Mouse (Mus musculus): ENCODE results near the gene Fbxw5.

The Fbxw5 gene

DNA sequence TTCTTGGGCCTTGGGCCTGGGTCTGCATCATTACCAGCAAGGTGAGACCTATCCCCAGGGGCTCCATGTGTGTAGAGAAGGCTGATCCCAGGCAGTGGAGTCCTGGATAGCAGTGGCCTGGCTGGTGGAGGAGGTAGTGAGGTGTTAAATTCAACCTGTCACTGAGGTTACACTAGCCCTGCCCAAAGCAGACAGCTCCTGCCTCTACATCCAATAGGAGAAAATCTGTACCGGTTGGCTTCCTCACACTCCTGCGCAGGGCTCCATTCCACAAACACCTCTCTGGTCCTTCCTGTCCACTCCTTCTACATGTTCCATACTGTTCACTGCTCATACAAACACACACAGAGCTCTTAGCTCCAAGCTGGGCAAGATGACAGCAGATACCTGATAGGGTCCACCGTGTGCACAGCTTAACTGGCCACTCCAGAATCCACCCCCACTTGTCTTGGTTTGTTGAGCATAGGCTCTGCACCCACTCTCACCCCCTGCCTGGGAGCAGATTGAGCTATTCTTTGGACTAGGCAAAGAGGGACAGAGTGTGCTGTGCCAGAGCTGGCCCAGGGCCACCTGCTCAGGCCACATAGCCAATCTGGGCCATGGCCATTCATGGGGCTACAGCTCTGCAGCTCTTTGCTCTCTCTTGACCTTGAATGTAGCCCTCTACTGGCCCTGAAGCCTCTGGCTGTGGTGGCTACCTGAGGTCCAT, 22.4 kb upstream of the Fbxw5 start:
- in situ Hi-C loops (cut with MboI; ENCODE audit: unreplicated experiment in 2 of 2): no loop called here

DNA sequence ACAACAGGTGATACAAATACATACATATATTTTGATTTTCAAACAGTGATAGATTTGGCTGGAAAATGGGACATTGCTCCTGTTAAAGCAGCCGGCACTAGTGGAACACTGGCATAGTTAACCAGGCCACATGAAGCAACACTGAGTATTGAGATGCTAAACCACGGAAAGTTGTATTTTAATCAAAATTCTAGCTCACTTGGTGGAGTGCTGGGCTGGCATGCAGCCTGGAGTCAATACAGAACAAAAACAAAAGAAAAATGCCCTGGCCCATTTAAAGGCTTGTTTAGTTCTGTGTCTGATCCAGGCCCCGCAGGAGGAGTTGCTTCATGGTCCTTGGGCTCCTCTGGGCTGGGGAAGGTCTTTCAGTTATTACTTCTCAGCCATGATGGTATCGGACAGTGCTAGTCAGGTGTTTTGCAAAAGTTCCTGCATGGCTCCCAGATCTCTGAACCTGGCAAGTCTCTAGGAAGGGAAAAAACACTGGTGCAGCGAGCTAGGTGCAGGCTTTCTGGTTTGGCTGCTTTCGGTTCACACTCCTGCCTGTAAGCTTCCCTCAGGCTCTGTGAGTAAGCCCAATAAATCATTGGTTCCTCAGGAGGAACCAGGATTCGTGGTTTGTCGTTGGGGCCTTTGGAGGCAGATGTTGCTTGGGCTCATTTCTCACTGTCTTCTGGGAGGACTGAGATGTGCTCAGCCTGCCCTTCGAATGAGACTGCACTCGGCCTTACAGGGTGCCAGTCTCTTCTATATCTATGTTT, 20.8 kb upstream of the Fbxw5 start:
- in situ Hi-C loops (cut with MboI; ENCODE audit: unreplicated experiment in 2 of 2): loop anchor here (5.0 kb wide), 2 partner anchors 57 to 197 kb away; partner anchors contain the start of gene Fut7 (in 2 of the 2)

DNA sequence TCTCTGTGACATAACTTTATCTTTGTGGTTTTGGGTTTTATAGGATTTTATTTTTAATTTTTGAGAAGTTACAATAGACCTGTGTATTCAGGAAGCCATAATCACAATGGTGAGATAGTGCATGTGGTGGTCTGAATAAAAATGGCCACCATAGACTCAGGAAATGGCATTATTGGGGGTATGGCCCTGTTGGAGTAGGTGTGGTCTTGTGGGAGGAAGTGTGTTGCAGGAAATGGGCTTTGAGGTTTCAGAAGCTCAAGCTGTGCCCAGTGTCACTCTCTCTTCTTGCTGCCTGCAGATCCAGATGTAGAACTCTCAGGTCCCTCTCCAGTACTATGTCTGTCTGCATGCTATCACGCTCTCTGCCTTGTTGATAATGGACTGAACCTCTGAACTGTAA, 20.0 kb upstream of the Fbxw5 start:
- in situ Hi-C loops (cut with MboI; ENCODE audit: unreplicated experiment in 2 of 2): loop anchor here (5.0 kb wide), 2 partner anchors 58 to 198 kb away; partner anchors contain the start of gene Fut7 (in 2 of the 2)

DNA sequence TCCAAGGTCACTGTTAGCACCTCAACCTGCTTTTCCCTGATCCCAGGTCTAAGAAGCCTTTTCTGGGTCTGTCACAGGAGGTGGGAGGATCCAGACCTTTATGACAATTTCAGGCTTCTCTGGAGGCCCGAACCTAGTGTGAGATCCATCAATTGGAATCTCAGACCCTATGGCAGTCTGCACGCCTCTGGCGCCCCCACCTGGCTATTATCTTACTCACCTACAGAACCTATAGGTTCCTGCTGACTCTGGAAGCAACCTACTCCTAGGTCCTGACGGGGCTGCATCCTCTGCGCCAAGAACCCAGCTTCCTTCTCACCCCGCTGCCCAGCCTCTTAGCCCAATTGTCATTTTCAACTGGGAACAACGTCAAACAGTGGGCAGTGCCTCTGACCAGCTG, 17.6 kb upstream of the Fbxw5 start:
- in situ Hi-C loops (cut with MboI; ENCODE audit: unreplicated experiment in 2 of 2): loop anchor here (5.0 kb wide), 2 partner anchors 61 to 201 kb away; partner anchors contain the start of gene Fut7 (in 2 of the 2)

DNA sequence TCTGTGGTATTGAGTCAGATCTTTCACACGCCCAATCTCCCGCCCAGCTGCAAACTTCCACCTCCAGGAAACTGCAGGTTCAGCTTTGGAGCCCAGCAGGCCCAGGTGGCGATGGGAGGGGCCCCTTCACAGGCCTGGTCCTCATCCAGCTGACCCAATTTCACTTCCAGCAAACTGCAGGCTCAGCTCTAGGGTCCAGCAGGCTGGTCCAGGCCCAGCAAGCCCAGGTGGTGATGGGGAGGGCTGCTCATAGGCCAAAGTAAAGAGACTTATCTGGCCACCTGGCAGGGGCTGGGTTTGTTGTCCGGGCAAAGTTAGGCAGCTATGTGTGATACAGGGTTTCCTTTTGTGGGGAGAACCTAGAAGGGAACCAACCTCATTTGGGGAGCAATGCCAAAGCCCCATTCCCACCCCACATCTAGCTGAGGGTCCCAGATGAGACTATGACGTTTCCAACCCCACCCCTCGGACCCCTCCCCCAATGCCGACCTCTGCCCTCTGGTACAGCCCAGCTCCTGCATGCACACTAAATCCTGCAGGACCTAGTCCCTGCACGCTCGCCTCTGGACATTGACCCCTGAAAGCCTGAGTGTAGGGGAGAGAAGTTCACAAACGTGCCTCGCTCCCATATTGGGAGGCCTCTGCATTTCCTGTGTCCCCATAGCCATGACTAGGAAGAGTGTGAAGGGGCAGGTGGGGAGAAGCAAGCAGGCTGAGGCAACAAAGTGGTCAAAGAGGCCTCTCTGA, 15.5 kb upstream of the Fbxw5 start:
- in situ Hi-C loops (cut with MboI; ENCODE audit: unreplicated experiment in 2 of 2): loop anchor here (5.0 kb wide), 2 partner anchors 63 to 203 kb away; partner anchors contain the start of gene Fut7 (in 2 of the 2)

DNA sequence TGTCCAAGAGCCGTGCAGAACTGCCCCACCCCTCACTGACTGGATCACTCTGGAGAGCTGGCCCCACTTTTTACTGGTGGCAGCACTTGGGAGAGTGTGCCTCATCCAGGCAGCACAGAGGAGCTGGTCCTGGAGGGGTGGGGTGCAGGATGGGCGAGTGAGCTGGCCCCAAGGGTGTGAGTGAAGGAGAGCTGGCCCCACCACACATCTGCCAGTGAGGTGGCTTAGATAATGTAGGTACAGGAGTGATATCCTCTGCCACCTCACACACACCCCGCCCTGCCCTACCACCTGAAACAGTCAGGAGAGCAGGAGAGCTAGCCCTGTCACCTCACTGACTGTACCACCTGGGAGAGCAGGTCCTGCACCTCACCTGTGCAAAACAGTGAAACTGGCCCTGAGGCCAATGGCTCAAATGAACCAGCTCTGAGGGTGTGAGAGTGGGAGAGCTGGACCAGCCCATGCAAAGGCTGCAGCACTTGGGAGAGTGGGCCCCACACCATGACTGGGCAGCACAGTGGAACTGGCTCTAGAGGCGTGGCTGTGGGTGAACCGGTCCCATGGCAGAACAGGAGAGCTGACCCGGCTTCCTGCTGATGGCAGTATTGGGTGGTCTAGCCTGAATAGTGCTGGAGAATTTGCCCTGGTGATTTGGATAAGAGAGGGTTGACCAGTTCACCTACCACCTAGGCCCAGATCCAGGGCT, 12.4 kb upstream of the Fbxw5 start:
- in situ Hi-C loops (cut with MboI; ENCODE audit: unreplicated experiment in 2 of 2): no loop called here

DNA sequence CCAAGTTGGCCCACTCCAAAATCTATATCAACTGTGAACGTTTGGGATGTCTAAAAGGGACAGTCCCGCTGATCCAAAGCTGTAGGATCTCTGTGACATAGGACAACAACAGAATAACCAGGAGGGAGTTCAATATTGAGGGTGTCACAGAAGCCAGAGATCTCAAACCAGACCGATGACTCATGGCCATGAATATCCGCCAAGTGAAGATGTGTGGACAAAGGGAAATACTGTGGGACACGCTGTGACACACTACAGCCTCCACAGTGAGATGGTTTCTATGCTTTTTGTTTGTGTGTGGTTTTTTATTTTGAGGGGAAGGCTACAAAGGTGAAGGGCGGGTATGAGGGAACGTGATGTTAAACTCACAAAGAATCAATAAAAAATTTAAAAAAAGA, 11.9 kb upstream of the Fbxw5 start:
- in situ Hi-C loops (cut with MboI; ENCODE audit: unreplicated experiment in 2 of 2): no loop called here

DNA sequence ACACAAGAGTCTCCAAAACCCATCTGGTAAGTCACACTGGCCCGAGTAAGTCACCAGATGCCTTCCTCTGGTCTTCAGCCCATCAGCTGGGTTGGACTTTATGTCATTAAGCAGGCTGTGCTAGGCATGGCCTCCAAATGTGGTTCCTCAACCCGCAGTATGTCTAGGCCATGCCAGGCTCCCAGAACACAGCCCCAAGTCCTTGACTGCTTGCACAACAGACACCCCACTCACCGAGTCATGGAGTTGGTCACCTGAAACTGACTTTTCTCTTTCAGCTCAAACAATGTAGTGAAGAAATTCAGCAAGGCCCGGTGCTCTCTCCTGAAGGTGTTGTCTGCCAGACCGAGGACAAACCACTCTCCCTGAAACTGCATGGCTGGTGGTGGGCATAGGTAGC, 7.6 kb upstream of the Fbxw5 start:
- in situ Hi-C loops (cut with MboI; ENCODE audit: unreplicated experiment in 2 of 2): loop anchor here in 1 of 2 experiments (10.0 kb wide), 1 partner anchor 1412 kb away; the partner anchor contains the start of gene Surf6

DNA sequence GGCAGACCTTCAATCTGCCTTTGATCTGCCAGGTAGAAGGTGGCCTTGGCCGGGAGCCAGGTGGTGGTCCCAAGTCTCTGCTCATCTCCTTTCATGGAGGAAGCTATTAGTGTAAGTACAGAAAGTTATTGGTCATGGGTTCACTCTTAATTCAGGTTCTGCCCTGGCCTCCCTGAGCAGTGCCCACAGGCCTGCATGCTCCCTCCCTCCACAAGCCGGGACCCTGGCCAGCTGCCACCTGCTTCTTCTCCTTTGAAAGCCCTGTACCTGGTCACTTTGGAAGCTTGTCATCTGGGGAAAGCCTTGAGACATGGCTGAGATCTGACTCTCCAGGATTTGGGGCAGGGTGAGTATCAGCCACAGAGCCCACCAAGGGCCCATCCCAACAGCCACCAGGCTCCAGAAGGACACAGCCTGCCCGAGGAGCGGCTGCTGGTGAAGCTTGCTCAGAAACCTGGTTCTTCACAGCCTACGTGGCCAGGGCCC, 7.0 kb upstream of the Fbxw5 start, which contains the start of gene Lcn12:
Gene Lcn12 (minus strand): TSS at position 436 of the 486 bp plus-strand sequence.
- in situ Hi-C loops (cut with MboI; ENCODE audit: unreplicated experiment in 2 of 2): loop anchor here in 1 of 2 experiments (10.0 kb wide), 1 partner anchor 1411 kb away; the partner anchor contains the start of gene Surf6

DNA sequence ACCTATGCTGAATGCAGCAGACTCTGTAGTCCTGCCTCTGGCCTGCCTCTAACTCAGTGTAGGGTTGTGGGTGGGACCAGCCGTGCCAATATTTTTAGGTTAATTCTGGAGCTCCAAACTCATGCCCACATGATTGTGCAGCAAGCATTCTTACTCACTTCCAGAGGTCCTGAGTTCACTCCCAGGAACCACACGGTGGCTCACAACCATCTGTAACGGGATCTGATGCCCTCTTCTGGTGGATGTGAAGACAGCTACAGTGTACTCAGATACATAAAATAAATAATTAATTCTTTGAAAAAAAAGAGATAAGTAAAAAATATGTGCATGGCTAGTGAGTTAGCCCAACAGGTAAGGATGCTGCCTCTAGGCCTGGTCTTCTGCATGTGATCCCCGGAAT, 4.1 kb upstream of the Fbxw5 start:
- in situ Hi-C loops (cut with MboI; ENCODE audit: unreplicated experiment in 2 of 2): loop anchor here in 1 of 2 experiments (10.0 kb wide), 1 partner anchor 1408 kb away; the partner anchor contains the start of gene Surf6

DNA sequence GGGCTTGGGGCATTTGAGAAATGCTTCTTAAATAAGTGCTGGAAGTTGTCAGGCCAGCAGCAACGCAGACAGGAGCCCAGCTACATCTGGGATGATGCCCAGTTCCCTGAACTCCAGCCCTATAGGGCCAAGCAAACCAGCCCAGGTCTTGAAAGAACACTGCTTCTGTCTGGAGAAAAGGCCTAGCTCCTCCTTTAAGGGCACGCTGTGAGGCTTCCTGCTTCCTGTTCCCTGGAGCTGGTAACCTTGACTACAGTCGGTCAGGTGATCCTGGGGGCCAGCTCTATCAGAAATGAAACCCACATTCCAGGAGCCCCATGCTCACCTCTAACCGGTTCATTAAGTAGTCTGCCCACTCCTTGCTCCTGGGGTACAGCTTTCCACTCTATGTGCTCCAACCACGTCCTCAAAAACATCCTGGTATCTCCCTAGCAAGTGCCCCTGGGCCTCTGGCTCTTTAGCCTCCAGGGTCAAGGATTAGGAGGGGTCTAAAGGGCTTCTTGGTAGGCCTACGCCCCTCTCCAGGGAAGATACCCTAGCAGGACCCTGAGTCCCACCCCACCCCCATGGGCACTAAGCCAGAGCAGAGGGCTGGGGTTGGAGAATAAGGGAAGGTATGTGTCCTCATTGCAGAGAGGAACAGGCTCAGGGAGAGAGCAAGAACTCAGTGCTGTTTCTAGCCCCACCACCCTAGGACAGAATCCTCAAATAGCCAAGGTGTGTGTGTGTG, 2.5 kb upstream of the Fbxw5 start:
- in situ Hi-C loops (cut with MboI; ENCODE audit: unreplicated experiment in 2 of 2): loop anchor here in 1 of 2 experiments (10.0 kb wide), 1 partner anchor 1407 kb away; the partner anchor contains the start of gene Surf6

DNA sequence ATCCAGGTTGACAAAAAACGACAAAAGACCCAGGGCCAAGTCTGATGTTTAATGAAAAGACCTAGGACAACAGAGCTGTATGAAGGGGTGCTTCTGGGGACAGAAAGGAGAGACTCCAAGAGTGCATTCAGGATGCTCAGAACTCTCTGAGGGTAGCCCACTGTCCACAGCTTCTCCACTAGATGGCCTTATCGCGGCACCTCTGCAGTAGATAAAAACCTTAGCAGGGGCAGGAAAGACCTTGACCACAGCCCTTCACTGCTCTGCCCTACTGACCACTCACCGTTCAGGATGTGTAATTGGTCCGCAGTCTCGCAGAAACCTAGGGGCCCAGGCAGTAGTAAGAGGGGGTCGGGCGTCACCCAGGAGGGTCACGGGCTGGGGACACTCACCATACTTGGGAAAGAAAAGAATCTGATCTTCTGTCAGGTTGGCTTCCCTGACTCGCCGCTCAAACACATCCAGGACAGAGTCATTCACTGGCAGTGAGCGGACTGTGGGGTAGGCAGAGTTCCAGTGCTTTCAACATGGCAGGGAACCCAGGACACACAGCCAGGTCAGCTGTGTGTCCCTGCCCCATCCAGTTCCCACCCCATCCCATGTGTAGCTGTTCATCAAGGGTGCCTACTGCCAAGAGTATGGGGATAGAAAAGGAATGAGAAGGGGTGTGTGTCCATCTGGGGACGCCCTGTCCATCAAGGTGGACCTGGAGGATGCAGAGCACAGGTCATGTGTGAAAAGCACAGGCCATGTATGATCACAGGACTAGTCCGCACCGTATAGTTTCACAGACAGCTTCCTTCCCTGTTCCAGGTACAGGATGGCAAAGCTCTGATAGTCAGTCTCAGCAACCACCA, 1.7 kb upstream of the Fbxw5 start:
- in situ Hi-C loops (cut with MboI; ENCODE audit: unreplicated experiment in 2 of 2): loop anchor here in 1 of 2 experiments (10.0 kb wide), 1 partner anchor 1406 kb away; the partner anchor contains the start of gene Surf6

DNA sequence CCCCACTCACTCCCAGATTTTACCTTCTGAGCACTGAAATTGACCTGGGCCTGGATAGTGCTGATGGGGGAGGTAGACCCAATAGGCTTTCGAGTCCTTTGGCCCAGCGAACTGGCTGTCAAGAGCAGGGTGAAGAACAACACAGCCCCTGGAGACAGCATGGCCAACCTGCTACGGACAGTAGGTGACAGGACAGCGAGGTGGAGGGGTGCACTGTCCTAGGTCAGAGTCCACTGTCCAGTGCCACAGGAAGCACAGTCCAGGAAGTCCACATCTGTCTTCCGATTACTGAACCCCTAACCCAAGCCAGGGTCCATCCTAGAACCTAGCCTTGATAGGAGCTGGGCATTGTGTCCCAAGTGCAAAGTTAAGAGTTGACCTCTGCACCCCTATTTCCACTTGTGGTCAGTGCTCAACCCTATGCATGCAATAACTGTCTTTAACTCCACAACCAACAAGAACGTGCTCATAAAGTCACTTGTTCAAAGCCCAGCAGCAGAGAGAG, 427 bp upstream of the Fbxw5 start:
- in situ Hi-C loops (cut with MboI; ENCODE audit: unreplicated experiment in 2 of 2): loop anchor here (10.0 to 25.0 kb wide), 2 partner anchors 55 to 1412 kb away; partner anchors contain the start of genes Edf1 (in 1 of the 2), Med22 (in 1 of the 2), Rpl7a (in 1 of the 2) and Surf1 (in 1 of the 2)

DNA sequence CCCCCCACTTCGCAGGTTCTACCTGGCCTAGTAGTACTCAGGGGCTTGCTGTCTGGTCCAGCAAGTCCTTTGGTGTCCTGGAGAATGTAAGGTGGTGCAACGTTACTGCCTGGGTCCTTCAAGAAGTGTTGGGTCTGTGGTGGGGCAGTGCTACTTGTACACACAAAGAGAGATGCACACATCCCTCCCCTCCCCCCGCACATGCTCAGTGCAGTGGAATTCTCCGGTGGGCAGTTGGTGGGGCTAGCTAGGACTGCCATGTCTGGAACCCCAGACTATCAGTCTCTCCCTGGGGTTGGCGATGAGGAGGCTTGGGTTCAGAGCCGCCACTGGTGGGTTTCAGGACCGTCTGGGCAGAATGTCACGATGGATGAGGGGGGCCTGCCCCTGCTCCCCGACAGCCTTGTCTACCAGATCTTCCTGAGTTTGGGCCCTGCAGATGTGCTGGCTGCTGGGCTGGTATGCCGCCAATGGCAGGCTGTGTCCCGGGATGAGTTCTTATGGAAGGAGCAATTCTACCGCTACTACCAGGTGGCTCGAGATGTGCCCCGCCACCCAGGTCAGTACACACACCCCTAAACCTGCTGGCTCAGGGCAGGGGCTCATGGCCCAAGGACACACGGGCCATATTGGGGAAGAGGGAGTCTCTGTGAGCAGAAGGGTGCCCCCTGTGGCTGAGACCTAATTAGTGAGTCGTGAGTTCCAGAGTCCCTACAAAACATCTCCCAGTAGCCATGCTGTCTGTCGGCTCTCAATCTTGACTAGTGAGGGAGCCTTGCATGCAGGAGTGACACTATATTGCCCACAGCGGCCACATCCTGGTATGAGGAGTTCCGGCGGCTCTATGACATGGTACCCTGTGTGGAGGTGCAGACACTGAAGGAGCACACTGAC, 1.3 kb downstream of the Fbxw5 start, which contains the start of gene C8g:
Gene C8g (minus strand): TSS at position 127 of the 894 bp plus-strand sequence.
- in situ Hi-C loops (cut with MboI; ENCODE audit: unreplicated experiment in 2 of 2): loop anchor here (10.0 to 25.0 kb wide), 2 partner anchors 53 to 1410 kb away; partner anchors contain the start of genes Edf1 (in 1 of the 2), Med22 (in 1 of the 2), Rpl7a (in 1 of the 2) and Surf1 (in 1 of the 2)

DNA sequence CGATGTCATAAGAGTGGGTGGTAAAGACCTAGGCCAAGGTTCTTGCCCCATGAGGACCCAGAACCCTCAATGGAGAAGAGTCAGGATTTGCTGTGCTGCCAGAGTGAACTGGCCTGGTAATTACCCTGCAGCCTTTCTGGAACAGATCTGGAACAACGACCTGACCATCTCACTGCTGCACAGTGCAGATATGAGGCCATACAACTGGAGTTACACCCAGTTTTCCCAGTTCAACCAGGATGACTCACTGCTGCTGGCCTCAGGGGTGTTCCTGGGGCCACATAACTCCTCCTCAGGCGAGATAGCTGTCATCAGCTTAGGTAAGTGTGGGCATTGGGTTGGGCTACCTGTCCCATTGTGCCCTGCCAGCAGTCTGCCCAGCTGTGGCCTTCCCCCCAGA, 2.2 kb downstream of the Fbxw5 start:
- in situ Hi-C loops (cut with MboI; ENCODE audit: unreplicated experiment in 2 of 2): loop anchor here (10.0 to 25.0 kb wide), 2 partner anchors 52 to 1410 kb away; partner anchors contain the start of genes Edf1 (in 1 of the 2), Med22 (in 1 of the 2), Rpl7a (in 1 of the 2) and Surf1 (in 1 of the 2)

DNA sequence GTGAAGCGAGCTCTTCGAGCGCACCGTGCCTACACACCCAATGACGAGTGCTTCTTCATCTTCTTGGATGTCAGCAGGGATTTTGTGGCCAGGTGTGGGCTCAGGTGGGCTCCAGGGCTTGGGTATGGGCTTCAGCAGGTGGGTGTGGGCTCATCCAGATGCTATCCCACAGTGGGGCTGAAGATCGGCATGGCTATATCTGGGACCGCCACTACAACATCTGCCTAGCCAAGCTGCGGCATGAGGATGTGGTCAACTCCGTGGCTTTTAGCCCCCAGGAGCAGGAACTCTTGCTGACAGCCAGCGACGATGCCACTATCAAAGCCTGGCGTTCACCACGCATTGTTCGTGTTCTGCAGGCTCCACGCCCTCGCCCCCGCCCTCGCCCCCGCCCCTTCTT, 4.0 kb downstream of the Fbxw5 start:
- in situ Hi-C loops (cut with MboI; ENCODE audit: unreplicated experiment in 2 of 2): loop anchor here (10.0 to 25.0 kb wide), 2 partner anchors 50 to 1408 kb away; partner anchors contain the start of genes Edf1 (in 1 of the 2), Med22 (in 1 of the 2), Rpl7a (in 1 of the 2) and Surf1 (in 1 of the 2)
